Mouse (Mus musculus) layer of hippocampus, postnatal 25 days (tissue): ENCODE results near the gene Mettl4. TPM values are rescaled to one million over a fixed set of nuclear protein-coding genes. Genes with fewer than 3 reads are reported as not detected.

ENCODE experiments used
- DNase-seq, 2 experiments: peaks; one replicate each; pipeline ENCODE4 v3.0.0; 2022; ENCODE audit warnings: mixed read lengths in 2 of 2, low spot score in 1 of 2; ENCODE audit errors: extremely low spot score in 1 of 2
- total RNA-seq, 2 experiments: library from RNA; stranded (reverse); gene quantifications; 2 replicates each; pipeline ENCODE4 v1.2.3; 2021

Mettl4 gene
- 10 to 100 TPM; 13.7 to 14.8 TPM for total RNA-seq

DNA sequence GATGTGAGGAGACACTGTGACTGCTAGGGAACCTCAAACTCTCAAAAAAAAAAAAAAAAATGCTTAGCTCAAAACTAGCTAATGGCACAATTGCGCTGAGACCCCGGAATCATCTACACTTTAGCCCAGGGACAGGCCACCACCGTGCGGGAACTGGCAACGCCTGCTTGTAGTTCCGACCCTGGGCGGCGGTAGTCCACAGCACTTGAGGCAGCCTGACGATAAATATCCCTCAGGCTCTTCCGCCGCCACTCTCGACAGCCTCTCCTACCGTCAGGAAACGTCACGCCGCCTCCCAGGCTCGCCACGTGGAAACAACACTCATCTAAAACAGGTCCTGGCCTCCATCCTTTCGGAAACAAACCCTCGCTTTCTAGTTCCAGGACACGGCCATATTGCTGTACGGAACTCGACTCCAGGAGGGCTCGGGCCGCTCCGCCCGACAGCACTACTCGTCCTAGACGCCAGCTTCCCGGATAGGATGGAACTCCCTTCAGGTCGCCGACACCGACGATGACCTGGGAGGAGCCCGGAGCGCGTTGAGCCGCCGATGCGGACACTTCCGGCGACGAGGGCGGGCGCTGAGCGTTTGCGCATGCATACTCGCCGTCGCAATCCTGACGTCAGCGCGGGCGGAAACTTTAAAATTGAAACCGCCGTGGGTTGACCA lies at the start of gene Mettl4:
Gene Mettl4, minus strand, starts transcription at position 554 of the 670 bp plus-strand sequence.
- peak; percentile 86 to 89 for DNase-seq

DNA sequence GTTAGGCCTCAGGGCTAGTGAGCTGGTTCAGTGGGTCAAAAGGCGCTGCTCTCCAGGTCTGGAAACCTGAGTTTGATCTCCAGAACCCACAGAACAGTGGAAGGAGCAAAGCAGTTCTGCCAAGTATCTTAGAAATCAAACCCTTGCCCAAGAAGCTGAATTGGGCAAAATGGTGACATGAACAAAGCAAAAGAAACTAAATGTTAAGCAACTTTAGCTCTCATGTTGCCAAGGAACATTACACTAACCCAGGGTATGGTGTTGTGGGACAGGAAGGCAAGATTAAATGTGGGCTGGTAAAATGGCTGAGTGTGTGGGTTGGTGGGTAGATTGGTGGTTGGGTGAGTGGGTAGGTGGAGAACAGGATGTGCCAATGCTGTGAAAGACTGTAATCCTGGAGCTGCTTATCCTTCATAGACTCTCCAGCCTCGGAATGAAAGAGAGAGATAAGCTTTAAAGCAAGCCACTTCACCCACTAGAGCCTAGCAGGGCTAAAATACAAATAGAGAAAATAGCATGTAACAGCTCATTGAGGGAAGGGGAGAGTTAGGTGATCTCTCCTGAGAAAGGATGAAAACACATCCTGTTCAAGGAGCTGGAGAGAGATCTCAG lies 29.2 kb upstream of the Mettl4 start:
- no peak for DNase-seq

DNA sequence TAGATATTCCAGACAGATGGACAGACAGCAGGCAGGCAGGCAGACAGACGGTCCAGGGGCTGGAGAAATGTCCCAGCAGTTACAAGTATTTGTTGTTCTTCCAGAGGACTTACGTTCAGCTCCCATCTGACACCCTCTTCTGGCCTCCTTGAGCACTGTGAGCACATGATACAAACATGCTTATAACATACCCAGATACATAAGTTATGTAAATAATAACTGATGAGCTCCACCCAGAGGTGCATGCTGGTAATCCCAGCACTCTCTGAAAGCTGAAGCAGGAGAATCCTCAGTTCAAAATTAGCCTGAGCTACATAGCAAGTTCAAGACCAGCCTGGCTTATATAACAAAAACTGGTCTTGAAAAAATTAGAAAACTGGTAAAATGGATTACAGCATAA lies 18.7 kb upstream of the Mettl4 start:
- DNase-seq = no peak

DNA sequence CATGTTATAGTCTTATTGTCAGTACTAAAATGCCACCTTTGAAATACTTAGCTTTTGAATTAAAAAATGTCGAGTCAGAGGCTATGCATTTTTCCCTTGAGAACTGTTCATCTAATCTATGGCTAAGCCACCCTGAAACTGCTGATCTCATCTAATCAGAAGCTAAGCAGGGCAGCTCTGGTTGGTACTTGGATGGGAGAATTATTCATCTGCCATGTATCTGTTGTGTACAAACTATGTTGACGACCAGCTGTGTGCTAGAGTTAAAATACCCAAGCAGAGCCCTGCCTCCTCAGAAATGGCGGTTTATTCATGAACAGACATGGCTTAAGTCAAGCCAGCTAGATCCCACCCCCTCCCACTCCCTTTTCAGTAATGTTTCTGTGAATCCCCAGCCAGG lies 14.9 kb upstream of the Mettl4 start:
- no peak for DNase-seq

DNA sequence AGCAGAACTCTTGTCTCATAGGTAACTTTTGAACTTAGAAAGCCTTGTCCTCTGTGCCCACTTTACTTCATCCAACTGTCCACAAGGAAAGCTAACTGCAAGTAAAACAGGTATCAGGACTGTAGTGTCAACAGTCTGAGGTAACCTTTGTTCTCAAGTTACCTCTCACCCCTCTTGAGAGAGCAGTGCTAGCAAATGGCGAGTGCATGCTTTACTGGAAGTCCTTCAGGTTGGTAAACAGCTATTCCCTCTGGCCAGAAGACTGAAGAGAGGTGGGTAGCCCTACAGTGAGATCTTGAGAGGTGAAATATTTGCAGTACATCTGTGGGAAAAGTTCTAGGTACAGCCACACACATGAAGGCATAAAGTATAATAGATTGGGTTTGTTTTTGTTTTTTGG lies 14.2 kb upstream of the Mettl4 start:
- DNase-seq = no peak

DNA sequence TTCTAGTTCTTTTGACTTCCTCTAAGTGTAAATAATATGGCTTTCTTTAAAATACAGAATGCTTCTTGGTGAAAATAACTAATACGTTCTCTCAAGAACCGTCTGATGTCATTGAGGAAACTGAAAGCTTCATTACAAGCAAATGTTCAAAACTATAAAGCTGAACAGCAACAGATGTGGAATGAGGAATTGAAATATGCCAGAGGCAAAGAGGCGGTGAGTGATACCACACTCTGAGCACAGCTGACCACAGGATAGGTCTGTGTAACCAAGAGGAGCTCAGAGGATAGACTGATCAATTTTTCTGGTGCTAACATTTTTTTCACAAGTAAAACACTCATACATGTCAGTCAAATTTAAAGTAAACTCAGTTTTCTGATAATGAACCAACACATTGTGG lies 12.6 kb upstream of the Mettl4 start:
- no peak for DNase-seq

DNA sequence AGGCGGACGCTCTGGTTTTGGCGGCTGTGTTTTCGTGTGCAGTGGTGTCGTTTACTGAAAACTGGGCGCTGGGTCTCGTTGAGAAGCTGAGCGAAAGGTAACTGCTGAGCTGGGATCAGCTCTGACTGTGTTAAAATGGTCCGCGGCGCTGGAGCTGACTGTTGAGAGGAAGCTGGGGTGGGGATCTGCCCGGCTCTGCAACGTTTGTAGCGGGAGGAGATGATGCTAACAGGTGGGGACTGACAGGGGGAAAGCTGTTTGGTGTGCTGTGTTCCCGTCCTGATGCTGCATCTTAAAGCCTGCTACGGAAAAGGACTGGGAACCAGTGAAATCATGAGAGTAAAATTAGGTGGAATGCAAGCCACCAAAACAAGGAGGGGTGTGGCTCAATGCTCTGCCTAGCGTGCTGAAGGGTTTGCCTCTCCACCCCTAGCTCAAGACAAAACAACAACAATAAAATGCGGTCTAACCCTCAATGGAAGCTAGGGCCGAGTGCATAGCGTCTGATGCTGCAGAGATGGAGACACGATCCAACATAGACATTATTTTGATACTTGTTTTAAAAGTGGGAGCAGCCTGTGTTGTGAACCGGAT lies 414 bp upstream of the Mettl4 start:
- DNase-seq = no peak

DNA sequence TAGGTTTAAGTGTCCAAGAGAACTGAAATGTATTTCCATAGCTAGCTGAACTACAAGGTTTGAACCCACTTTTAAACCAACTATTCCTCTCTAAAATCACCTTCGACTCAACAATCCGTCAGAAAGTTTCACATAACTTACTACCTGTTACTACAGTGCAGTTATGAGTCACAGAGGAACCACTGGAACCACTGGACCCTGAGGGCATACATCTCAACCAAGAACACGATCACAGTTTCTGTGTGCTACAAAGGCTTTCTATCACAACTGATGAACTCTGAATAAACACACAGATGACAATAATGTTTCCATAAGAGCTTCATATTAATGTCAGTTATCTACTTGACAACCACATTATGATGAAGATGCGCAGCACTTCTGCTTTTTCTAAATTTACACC lies 11.6 kb downstream of the Mettl4 start:
- no peak for DNase-seq

DNA sequence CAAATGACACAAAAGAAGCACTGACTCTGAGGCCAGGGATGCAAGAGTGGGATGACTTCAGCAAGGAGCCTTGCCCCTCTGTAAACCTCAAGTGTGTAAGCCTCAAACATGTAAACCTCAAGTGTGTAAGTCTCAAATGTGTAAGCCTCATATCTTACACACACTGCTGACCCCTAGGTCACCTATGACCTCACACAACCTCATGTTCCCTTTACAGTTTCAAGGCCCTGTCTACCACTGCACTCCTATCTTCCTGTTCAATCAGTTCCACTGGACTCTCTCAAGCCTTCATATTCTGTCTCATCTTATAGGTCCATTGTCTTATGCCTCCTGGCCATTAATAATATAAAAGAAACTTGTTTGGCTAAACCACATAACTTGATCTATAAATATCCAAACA lies 13.9 kb downstream of the Mettl4 start:
- no peak for DNase-seq

DNA sequence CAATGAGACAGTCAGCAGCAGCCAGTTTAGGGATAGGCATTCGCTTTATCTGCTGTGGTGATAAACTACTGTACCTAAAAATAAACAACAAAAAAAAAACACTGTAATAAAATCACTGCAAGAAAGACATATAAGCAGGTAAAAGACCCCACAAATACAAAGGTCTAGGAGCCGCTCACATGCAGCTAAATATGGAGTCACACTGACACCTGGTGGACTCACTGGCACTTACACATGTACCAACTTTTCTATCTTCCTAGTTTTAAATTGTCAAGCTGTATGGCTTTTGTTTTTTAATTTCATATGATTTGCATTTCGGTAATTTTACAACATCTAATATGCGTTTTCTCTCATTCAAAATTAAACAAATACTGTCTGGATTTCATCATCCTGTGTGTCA lies 14.4 kb downstream of the Mettl4 start:
- DNase-seq = peak in 1 of 2 experiments; percentile 44

DNA sequence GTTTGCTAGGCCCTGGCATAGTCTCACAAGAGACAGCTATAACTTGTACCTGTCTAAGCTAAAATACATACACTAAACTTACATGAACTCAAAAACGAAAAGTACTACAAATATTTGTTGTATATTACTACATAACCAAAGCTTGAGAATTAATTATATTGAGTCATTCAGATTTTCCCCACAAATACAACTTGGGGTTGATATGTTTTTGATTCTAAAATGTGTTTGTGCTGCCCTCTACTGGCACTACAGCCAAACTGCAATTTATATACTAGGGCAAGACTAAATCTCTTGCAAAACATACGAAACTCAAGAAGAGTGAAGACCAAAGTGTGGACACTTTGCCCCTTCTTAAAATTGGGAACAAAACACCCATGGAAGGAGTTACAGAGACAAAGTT lies 19.4 kb downstream of the Mettl4 start:
- DNase-seq = peak in 1 of 2 experiments; percentile 58

DNA sequence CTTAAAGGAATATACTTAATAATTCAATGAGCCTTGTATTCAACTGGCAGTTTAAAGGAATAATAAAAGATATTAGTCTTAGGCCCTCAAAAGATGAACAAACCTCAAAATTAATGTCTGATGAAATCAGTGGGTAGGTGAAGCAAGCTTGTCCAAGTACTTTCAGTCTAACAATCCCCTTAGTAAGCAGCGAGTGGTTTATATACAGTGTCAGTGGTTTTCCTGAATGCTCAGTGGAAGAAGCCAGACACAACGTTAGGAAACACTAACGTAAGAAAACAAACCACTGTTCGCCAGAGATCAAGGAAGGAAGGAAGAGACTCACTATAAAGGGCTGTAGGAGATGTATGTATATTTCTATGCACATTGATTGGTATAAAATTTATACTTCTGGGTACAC lies 23.1 kb downstream of the Mettl4 start:
- no peak for DNase-seq

DNA sequence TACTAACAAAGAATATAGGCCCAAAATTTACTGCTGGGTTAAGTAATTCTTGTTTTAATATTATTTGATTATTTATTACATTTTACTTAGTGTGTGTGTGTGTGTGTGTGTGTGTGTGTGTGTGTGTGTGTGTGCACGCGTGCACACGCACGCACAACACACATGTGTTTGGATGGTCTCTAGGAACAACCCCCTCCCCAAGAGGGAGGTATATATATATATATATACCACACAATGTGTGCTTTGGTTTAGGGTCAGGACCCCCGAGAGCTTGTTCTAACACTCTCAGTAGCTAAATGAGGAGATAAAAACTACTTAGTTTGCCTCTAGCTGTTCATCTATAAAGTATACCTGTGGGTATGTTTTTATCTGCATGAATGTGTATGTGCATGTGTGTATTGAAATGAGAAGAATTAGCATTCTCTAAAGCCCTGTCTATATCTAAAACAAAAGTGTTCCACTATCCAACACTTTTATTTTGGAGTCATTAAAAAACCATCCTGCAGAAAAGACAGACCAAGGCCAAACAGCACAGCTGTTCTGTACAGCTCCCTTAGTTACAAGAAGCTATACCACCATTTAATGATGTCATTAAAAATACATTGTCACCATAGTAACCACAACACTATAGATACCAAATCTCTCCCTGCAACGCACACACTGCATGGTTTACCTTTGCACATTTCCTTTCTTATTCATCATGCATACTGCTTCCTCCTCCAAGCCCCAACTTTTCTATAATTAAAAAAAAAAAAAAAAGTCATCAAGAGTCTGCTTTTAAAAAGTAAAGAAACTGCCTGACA lies 76.1 kb downstream of the Mettl4 start:
- no peak for DNase-seq
